In the genomic region with DNA sequence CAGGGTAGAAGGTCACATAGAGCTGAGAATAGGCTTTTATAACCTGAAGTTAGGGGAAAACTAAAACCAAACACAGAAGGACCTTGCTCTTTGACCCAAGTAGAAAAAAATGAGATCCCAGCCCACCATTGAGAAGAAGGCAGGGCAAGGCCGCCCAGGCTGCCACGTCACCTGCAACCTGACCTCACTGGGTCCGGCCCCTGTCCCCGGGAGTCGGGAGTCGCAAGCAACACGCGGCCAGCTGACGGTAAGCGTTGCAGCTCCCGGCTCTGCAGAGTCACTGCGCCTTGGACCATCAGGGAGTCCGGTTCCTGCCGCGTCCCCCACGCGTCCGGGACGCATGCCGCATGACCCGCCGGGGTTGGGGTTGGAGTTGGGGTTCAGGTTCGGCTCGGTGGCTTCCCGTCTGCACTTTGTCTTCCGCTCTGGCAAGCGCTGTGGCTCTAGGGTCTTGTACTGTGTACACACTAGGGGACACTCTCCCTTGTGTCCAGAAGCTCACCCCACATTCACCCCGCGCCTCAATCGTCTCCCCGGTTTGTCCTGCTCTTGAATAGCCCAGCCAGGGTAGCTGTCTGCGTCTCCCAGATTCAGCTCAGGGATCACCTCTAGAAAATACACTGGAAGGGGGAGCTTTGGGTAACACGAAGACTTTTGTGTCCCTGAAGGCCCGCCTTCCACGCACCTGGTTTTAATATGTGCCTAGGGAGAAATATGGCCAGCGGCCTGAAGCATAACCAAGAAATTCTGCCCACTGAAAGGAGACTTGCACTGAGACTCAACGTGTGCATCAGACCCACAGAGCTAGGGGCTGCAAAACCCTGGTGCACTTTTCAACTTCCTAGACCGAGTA, we compare ENCODE assay signal across 8 mouse cellular contexts. TPM values are rescaled to one million over a fixed set of nuclear protein-coding genes. Genes with fewer than 3 reads are reported as not detected.
DNase-seq lines count a peak whose midpoint lies in the region; ATAC-seq and TF ChIP-seq lines count a peak whose summit lies in the region.

A gene (plus strand): TSS at position 187 of the 853 bp plus-strand sequence.

- peak within 1 kb of the TSS; percentile 34; the same call in 1 of the 2 replicates for H3K9ac ChIP-seq in lung, embryonic 14.5 days
- peak within 1 kb of the TSS; percentile 57 for H3K9ac ChIP-seq in embryonic facial prominence, embryonic 14.5 days (ENCODE audit: low read depth, low read length)
- peak within 1 kb of the TSS; percentile 55 for H3K9ac ChIP-seq in limb, embryonic 11.5 days (ENCODE audit: low read length)
- H3K9ac ChIP-seq in neural tube, embryonic 11.5 days (ENCODE audit: low read length) = peak within 1 kb of the TSS; percentile 54

- H3K27ac ChIP-seq in lung, embryonic 14.5 days (ENCODE audit: low read depth) = no peak within 1 kb of the TSS
- no peak within 1 kb of the TSS for H3K27ac ChIP-seq in embryonic facial prominence, embryonic 14.5 days (replicated peaks; ENCODE audit: low read depth, low read length)
- H3K27ac ChIP-seq in limb, embryonic 11.5 days (replicated peaks; ENCODE audit: low read depth, low read length) = 0 out of 2 replicates have a peak within 1 kb of the TSS, but pooled peaks have one; percentile 30
- no peak within 1 kb of the TSS for H3K27ac ChIP-seq in neural tube, embryonic 11.5 days (ENCODE audit: low read depth, low read length)

- no peaks in the 10 kb centered on the region for H3K9me3 ChIP-seq in lung, embryonic 14.5 days (ENCODE audit: low read depth, low read length)
- no peaks in the 10 kb centered on the region for H3K9me3 ChIP-seq in embryonic facial prominence, embryonic 14.5 days (ENCODE audit: control insufficient read depth, low read length)
- no peaks in the 10 kb centered on the region for H3K9me3 ChIP-seq in limb, embryonic 11.5 days (ENCODE audit: control insufficient read depth, low read length)
- no peaks in the 10 kb centered on the region for H3K9me3 ChIP-seq in neural tube, embryonic 11.5 days (ENCODE audit: control insufficient read depth, low read length)

- peak; percentile 49 for DNase-seq in lung, embryonic 14.5 days
- DNase-seq in lung, postnatal 14 days = no peak
- DNase-seq in embryonic facial prominence, embryonic 14.5 days (ENCODE audit: low spot score) = peak; percentile 59
- DNase-seq in heart, postnatal 4 days = peak; percentile 65
- DNase-seq in limb, embryonic 11.5 days (ENCODE audit: low spot score) = peak; percentile 82
- DNase-seq in neural tube, embryonic 11.5 days (ENCODE audit: low spot score) = peak; percentile 53
- no peak for DNase-seq in layer of hippocampus, adult 11-12 months (ENCODE audit: low spot score)
- DNase-seq in right cerebral cortex, postnatal 25 days = no peak

- 5% methylated on average over 38 of the region's 38 CpGs for WGBS in lung, embryonic 14.5 days
- WGBS in embryonic facial prominence, embryonic 14.5 days = 2% methylated on average over 26 of the region's 38 CpGs
- WGBS in limb, embryonic 11.5 days = under 1% methylated on average over 38 of the region's 38 CpGs
- 3% methylated on average over 38 of the region's 38 CpGs for WGBS in neural tube, embryonic 11.5 days

- H3K36me3 ChIP-seq in lung, embryonic 14.5 days (ENCODE audit: insufficient read depth) = no peaks in the 10 kb centered on the region
- no peaks in the 10 kb centered on the region for H3K36me3 ChIP-seq in embryonic facial prominence, embryonic 14.5 days (ENCODE audit: control insufficient read depth, insufficient read depth, low read length)
- no peaks in the 10 kb centered on the region for H3K36me3 ChIP-seq in limb, embryonic 11.5 days (ENCODE audit: control insufficient read depth, insufficient read depth, low read length)
- no peaks in the 10 kb centered on the region for H3K36me3 ChIP-seq in neural tube, embryonic 11.5 days (ENCODE audit: control insufficient read depth, insufficient read depth, low read length)

- peak within 1 kb of the TSS; percentile 66 for H3K4me2 ChIP-seq in lung, embryonic 14.5 days
- peak within 1 kb of the TSS; percentile 80 for H3K4me2 ChIP-seq in embryonic facial prominence, embryonic 14.5 days (ENCODE audit: low read depth, low read length)
- peak within 1 kb of the TSS; percentile 70 for H3K4me2 ChIP-seq in limb, embryonic 11.5 days (ENCODE audit: low read depth, severe bottlenecking)
- peak within 1 kb of the TSS; percentile 76 for H3K4me2 ChIP-seq in neural tube, embryonic 11.5 days (ENCODE audit: low read depth)

- peak; percentile 56; the same call in 1 of the 2 replicates for ATAC-seq in lung, embryonic 14.5 days (ENCODE audit: insufficient read depth)
- ATAC-seq in embryonic facial prominence, embryonic 14.5 days (ENCODE audit: low read depth) = peak; percentile 49
- peak; percentile 78 for ATAC-seq in limb, embryonic 11.5 days (ENCODE audit: insufficient number of reproducible peaks, low FRiP score, low TSS enrichment, low read depth)
- ATAC-seq in neural tube, embryonic 11.5 days (ENCODE audit: insufficient read depth, low FRiP score, low TSS enrichment) = peak; percentile 41

- H3K27me3 ChIP-seq in lung, embryonic 14.5 days (ENCODE audit: insufficient read depth, low read length) = peaks cover 21% of the 10 kb centered on the region
- no peaks in the 10 kb centered on the region; the same call in 1 of the 2 replicates for H3K27me3 ChIP-seq in embryonic facial prominence, embryonic 14.5 days (replicated peaks; ENCODE audit: control insufficient read depth, insufficient read depth, low read length)
- no peaks in the 10 kb centered on the region for H3K27me3 ChIP-seq in limb, embryonic 11.5 days (ENCODE audit: control insufficient read depth, insufficient read depth, low read length)
- H3K27me3 ChIP-seq in neural tube, embryonic 11.5 days (ENCODE audit: control insufficient read depth, insufficient read depth, low read length) = peaks cover 2% of the 10 kb centered on the region; the same call in 1 of the 2 replicates

- H3K4me1 ChIP-seq in lung, embryonic 14.5 days (ENCODE audit: insufficient read depth) = peaks cover 3% of the 10 kb centered on the region
- peaks cover 9% of the 10 kb centered on the region for H3K4me1 ChIP-seq in embryonic facial prominence, embryonic 14.5 days (ENCODE audit: control insufficient read depth, insufficient read depth, low read length)
- peaks cover 10% of the 10 kb centered on the region for H3K4me1 ChIP-seq in limb, embryonic 11.5 days (ENCODE audit: control insufficient read depth, insufficient read depth, low read length)
- peaks cover 4% of the 10 kb centered on the region; the same call in 1 of the 2 replicates for H3K4me1 ChIP-seq in neural tube, embryonic 11.5 days (ENCODE audit: control insufficient read depth, insufficient read depth, low read length)

- no peak for TF ChIP-seq CTCF in lung, embryonic 14.5 days (IDR thresholded peaks at IDR 0.05; ENCODE audit: low read depth)

- H3K4me3 ChIP-seq in lung, embryonic 14.5 days (ENCODE audit: low read depth, low read length) = peak within 1 kb of the TSS; percentile 32
- H3K4me3 ChIP-seq in embryonic facial prominence, embryonic 14.5 days (ENCODE audit: low read depth, low read length) = peak within 1 kb of the TSS; percentile 35
- peak within 1 kb of the TSS; percentile 43 for H3K4me3 ChIP-seq in limb, embryonic 11.5 days (ENCODE audit: low read depth, low read length)
- H3K4me3 ChIP-seq in neural tube, embryonic 11.5 days (ENCODE audit: low read depth, low read length) = peak within 1 kb of the TSS; percentile 32

RNA-seq across cellular contexts. Expression of the gene that starts here (rescaled TPM):
- polyA plus RNA-seq in lung, embryonic 14.5 days (2014; fragmentation: Nextera tagmentation; extraction: Ambion mirVana) = 0.16 and 0.18 TPM in 2 replicates
- 0.21 and 0.35 TPM in 2 replicates for polyA plus RNA-seq in embryonic facial prominence, embryonic 14.5 days (2014; fragmentation: Nextera tagmentation; extraction: Ambion mirVana)
- total RNA-seq in heart, postnatal 4 days (2021) = 1 to 10 TPM in 1 of 2 experiments, under 1 TPM in 1; 0.61 to 1.6 TPM
- 1.3 and 1.8 TPM in 2 replicates for polyA plus RNA-seq in limb, embryonic 11.5 days (2014; fragmentation: Nextera tagmentation; extraction: Ambion mirVana)
- polyA plus RNA-seq in neural tube, embryonic 11.5 days (2014; fragmentation: Nextera tagmentation; extraction: Ambion mirVana) = 0.73 and 0.84 TPM in 2 replicates

Comparison
In these comparisons a context has a peak if more than half of its experiments do, and no peak if none do; other contexts are left out.
1. Peak in DNase-seq, ATAC-seq, H3K4me3 ChIP-seq, H3K9ac ChIP-seq and H3K4me2 ChIP-seq in lung, embryonic 14.5 days; RNA of the gene not detected or under 1 TPM.
2. Peak in DNase-seq, ATAC-seq, H3K4me3 ChIP-seq, H3K9ac ChIP-seq and H3K4me2 ChIP-seq in embryonic facial prominence, embryonic 14.5 days; RNA of the gene not detected or under 1 TPM.
3. Peak in DNase-seq, ATAC-seq, H3K4me3 ChIP-seq, H3K9ac ChIP-seq and H3K4me2 ChIP-seq in neural tube, embryonic 11.5 days; RNA of the gene not detected or under 1 TPM.
4. DNase-seq: peak in heart, postnatal 4 days (single experiment) and limb, embryonic 11.5 days (single experiment); none in lung, postnatal 14 days (single experiment), layer of hippocampus, adult 11-12 months (single experiment) and right cerebral cortex, postnatal 25 days (single experiment).
5. Peak in every context shown above with its lines, with median percentiles within 50 percentile points of each other: ATAC-seq, H3K4me2 ChIP-seq, H3K4me3 ChIP-seq and H3K9ac ChIP-seq.